Mouse (Mus musculus) B cell, adult 2 months (primary cell): ENCODE results near the gene Cmip.
A peak's percentile ranks its signal among the peaks of the same experiment; 100 is the strongest.

Source experiments
- DNase-seq, 2 experiments: peaks; one replicate each; pipeline ENCODE4 v3.0.0; 2022

The Cmip gene

DNA sequence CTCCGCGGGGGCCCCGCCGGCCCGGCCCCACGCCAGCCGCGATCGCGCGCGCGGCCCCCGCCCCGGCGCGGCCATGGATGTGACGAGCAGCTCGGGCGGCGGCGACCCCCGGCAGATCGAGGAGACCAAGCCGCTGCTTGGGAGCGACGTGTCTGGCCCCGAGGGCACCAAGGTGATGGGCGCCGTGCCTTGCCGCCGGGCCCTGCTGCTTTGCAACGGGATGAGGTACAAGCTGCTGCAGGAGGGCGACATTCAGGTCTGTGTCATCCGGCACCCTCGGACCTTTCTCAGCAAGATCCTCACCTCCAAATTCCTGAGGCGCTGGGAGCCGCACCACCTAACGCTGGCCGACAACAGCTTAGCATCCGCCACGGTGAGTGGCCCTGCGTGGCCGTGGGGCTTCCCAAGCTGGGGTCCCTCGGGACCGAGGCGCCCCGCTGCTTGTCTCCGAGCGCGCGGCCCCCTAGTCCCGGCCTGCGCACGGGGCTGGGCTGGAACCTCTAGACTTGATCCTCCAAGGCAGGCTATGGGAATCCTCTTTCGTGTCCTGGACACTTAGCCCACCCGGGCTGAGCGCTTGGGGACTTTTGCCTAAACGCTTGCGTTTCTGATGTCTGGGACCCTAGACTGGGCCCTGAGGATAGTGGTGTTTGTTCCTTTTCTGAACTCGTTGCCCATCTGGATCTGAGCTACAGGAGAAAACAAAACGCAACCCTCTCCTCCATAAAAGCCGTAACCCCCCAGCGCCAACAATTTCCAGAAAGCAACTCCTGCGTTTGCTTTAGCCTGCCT is at the start of gene Cmip:
Gene Cmip (plus strand): TSS at position 36 of the 792 bp plus-strand sequence.
- DNase-seq, result peak; percentile 76 to 78

- DNase-seq, result peak; percentile 50 to 56
Observed at GRCm38 (mm10) chr8:117209150-117209549, 47.7 kb upstream of the Cmip start.

GRCm38 (mm10) chr8:117212100-117212499 is 44.8 kb upstream of the Cmip start:
- no peak for DNase-seq

- DNase-seq, result no peak
Observed at GRCm38 (mm10) chr8:117217724-117218123, 39.1 kb upstream of the Cmip start.

DNA sequence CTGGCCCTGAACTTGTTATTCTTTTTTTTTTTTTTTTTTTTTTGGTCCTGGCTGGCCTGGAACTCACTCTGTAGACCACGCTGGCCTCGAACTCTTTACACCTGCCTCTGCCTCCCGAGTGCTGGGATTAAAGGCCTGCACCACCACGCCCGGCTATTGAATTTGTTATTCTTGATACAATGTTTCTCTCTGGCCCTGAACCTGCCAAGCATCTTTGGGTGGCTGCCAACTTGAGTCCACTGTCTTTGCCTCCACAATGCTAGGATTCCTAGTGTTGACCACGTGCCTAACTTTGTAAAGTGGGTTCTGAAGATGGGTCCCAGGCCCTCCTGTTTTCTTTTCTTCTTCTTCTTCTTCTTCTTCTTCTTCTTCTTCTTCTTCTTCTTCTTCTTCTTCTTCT is 34.5 kb upstream of the Cmip start:
- no peak for DNase-seq

DNA sequence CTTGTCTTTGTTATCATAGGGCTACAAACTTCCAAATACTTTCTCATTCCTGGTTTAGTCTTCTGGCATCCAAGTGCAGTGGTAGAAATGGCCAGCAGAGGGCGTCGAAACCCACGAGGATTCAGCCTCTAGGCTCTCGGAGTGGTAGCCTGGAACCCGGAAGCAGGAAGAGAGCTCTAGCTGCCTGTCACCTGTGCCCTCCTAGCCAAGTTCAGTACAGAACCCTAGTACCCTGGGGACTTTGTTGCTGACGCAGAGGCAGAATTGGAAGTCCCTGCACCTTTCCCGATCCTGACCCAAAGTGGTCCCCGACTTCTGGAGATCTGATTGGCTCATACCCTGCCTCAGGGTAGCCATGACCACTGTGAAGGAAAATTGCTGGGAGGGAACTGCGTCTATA is 32.2 kb upstream of the Cmip start:
- peak; percentile 88 to 90 for DNase-seq

- DNase-seq, result no peak
Observed at GRCm38 (mm10) chr8:117226306-117226705, 30.6 kb upstream of the Cmip start.

GRCm38 (mm10) chr8:117227339-117227738 is 29.5 kb upstream of the Cmip start:
- no peak for DNase-seq

- peak in 1 of 2 experiments; percentile 27 for DNase-seq
Observed at GRCm38 (mm10) chr8:117233199-117233598, 23.7 kb upstream of the Cmip start.

DNA sequence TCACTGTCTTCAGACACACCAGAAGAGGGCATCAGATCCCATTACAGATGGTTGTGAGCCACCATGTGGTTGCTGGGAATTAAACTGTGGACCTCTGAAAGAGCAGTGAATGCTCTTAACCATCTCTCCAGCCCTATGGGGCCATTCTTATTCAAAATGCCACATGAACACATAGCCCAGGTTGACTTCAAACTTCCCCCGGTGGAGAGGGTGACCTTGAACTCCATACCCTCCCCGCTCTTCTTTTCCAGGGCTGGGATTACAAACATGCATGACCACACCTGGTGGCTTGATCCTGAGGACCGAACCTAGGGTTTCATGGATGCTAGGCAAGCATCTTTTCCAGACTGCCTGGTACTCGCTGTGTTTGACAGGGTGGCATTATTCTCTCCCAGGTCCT is 20.3 kb upstream of the Cmip start:
- no peak for DNase-seq

GRCm38 (mm10) chr8:117240326-117240725 is 16.5 kb upstream of the Cmip start:
- DNase-seq, result no peak

GRCm38 (mm10) chr8:117240841-117241494 is 15.9 kb upstream of the Cmip start:
- DNase-seq, result no peak

DNA sequence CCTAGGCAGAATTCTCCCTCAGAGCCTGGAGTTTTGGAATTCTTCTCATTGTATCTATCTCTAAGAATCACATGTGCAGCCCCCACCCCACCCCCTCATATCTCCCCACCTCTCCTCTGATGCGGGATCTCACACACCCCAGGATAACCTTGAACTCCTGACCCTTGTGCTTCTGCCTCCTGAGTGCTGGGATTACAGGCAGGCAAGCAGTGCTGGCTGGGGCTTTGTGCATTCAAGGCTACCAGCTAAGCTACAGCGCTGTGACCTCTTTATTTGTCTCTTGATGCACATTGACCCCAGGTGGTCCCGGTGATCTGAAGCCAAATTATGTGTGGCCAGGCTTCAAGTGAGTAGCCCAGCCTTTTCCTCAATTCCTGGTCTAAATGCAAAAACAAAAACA is 15.0 kb upstream of the Cmip start:
- DNase-seq, result no peak

- no peak for DNase-seq
Observed at GRCm38 (mm10) chr8:117242286-117242685, 14.6 kb upstream of the Cmip start.

GRCm38 (mm10) chr8:117244601-117245000 is 12.3 kb upstream of the Cmip start:
- peak in 1 of 2 experiments; percentile 31 for DNase-seq

- no peak for DNase-seq
Observed at GRCm38 (mm10) chr8:117248341-117248740, 8.5 kb upstream of the Cmip start.

- no peak for DNase-seq
Observed at GRCm38 (mm10) chr8:117251086-117251681, 5.7 kb upstream of the Cmip start.

DNA sequence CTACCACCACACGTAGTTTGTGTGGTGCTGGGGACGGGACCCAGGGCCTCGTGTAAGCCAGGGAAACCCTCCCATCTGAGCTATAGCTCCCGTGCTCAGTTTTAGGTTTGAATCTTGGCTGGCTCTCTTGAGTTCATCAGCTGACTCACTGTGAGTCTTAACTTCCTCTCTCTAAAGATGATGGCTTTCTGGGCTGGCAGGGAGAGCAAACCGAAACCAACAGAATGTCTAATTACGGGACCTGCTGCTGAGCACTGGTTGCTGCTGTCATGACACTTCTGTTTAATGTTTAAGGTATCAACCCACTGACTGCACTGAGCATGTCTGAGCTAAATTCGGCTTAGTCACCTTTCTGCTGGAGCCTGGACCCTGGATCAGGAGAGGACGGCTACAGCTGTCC is 4.2 kb upstream of the Cmip start:
- DNase-seq, result peak; percentile 51 to 53

GRCm38 (mm10) chr8:117253390-117254269 is 3.2 kb upstream of the Cmip start:
- no peak for DNase-seq

- DNase-seq, result no peak
Observed at GRCm38 (mm10) chr8:117254496-117254895, 2.4 kb upstream of the Cmip start.

- DNase-seq, result peak; percentile 96 to 97
Observed at GRCm38 (mm10) chr8:117256292-117256938, 449 bp upstream of the Cmip start.

GRCm38 (mm10) chr8:117257821-117258575 is 1.1 kb downstream of the Cmip start:
- peak; percentile 45 to 55 for DNase-seq
